Mouse (Mus musculus): ENCODE measurements around the gene Rhobtb1.

DNA sequence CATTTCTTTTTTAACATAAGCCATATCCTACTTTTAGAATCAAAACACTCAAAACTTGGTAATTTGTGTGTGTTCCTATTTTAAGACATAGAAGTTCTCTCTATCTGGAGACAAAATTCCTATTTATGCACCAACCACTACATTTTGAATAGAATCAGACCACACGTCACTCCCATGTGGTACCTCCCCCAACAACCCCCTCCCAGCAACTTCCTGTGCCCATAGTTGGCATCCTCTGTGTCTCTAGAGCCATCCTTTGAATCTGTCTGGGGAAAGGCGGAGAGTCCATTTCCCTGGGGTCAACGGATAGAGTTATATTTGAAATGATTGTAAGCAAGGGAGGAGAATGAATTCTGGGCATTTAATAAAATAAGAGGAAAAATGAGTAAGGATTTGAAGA, 24.9 kb downstream of the Rhobtb1 start:
- no peak for TF ChIP-seq CTCF (conservative IDR thresholded peaks at IDR 0.05; ENCODE audit: low read length)
- TF ChIP-seq NANOG (IDR thresholded peaks at IDR 0.05; ENCODE audit: borderline replicate concordance, low read length): no peak
